Mouse (Mus musculus) forebrain, embryonic 15.5 days (tissue): Measurements from ENCODE around the gene Emg1. TPM values are rescaled to one million over a fixed set of nuclear protein-coding genes. Genes with fewer than 3 reads are reported as not detected.
"Not testable (repeated sequence)": the region's sequence is repeated elsewhere in the genome, so short reads cannot be mapped to it uniquely, and the experiment has no call there.

Source experiments
- ATAC-seq: fragments of 200-750 bp; cut with Nextera tagmentation; replicated peaks from 2 replicates; pipeline ENCODE4 v1.8.0; 2017; ENCODE audit warnings: mild to moderate bottlenecking, moderate TSS enrichment, moderate library complexity
- H3K27ac ChIP-seq: fragments of 300-500 bp; sonication (generic); replicated peaks from 2 replicates; pipeline ENCODE4 v1.5.1; 2015; ENCODE audit warnings: mild to moderate bottlenecking, inconsistent platforms
- H3K27me3 ChIP-seq: fragments of 300-500 bp; sonication (generic); 2 replicates; pipeline ENCODE4 v1.6.1; 2015; ENCODE audit warnings: inconsistent platforms
- H3K36me3 ChIP-seq: fragments of 300-500 bp; sonication (generic); 2 replicates; pipeline ENCODE4 v1.6.1; 2015; ENCODE audit warnings: mild to moderate bottlenecking, inconsistent platforms
- H3K4me1 ChIP-seq: fragments of 300-500 bp; sonication (generic); 2 replicates; pipeline ENCODE4 v1.6.1; 2015; ENCODE audit warnings: inconsistent platforms
- H3K4me2 ChIP-seq: fragments of 300-500 bp; sonication (generic); replicated peaks from 2 replicates; pipeline ENCODE4 v1.6.1; 2015; ENCODE audit warnings: mild to moderate bottlenecking, inconsistent platforms
- H3K4me3 ChIP-seq: fragments of 300-500 bp; sonication (generic); 2 replicates; pipeline ENCODE4 v1.5.1; 2015; ENCODE audit warnings: mild to moderate bottlenecking, inconsistent platforms
- H3K9ac ChIP-seq: fragments of 300-500 bp; sonication (generic); replicated peaks from 2 replicates; pipeline ENCODE4 v1.6.1; 2015; ENCODE audit warnings: mild to moderate bottlenecking, inconsistent platforms
- H3K9me3 ChIP-seq: fragments of 300-500 bp; sonication (generic); 2 replicates; pipeline ENCODE4 v1.6.1; 2016; ENCODE audit warnings: inconsistent platforms
- WGBS: fragments of 180-500 bp; shearing (Covaris S2); methylation state at CpG from one replicate; pipeline ENCODE4 v1.1.7; 2015; ENCODE audit warnings: mixed read lengths; 5-methylcytosine and 5-hydroxymethylcytosine counted together
- polyA plus RNA-seq: library from polyadenylated mRNA; unstranded; fragments of >200 nt; fragmentation: Nextera tagmentation; extraction: Ambion mirVana; gene quantifications from 2 replicates; pipeline ENCODE4 v1.2.1, GENCODE M21; 2015

The Emg1 gene
- polyA plus RNA-seq, 1 experiment from 2014 or later, result 153 TPM

- Histone ChIP-seq H3K9me3 (no peaks in the 10 kb centered on the region), H3K36me3 (peaks cover 45% of the 10 kb centered on the region)
- WGBS, result 89% methylated on average over 11 of the region's 11 CpGs
Observed at GRCm38 (mm10) chr6:124699962-124700610, 11.9 kb downstream of the Emg1 start.

GRCm38 (mm10) chr6:124699366-124699765 is 12.6 kb downstream of the Emg1 start:
- no peaks in the 10 kb centered on the region for H3K9me3 ChIP-seq
- H3K27me3 ChIP-seq, result no peaks in the 10 kb centered on the region
- peaks cover 5% of the 10 kb centered on the region for H3K4me1 ChIP-seq
- H3K36me3 ChIP-seq, result peaks cover 38% of the 10 kb centered on the region
- H3K9ac ChIP-seq, result no peak overlapping the region
- no peak for ATAC-seq
- no peak overlapping the region for H3K4me2 ChIP-seq
- WGBS, result 88% methylated on average over 4 of the region's 4 CpGs
- no peak overlapping the region for H3K27ac ChIP-seq
- no peak overlapping the region for H3K4me3 ChIP-seq

More at GRCm38 (mm10) chr6:124699962-124700610, 11.9 kb downstream of the Emg1 start:
- Histone ChIP-seq H3K9ac (no peak overlapping the region), H3K27ac (no peak overlapping the region), H3K4me2 (no peak overlapping the region), H3K27me3 (no peaks in the 10 kb centered on the region), H3K4me3 (no peak overlapping the region), H3K4me1 (no peaks in the 10 kb centered on the region)
- ATAC-seq, result 0 out of 2 replicates have a peak, but pooled peaks have one; percentile 15

- Histone ChIP-seq H3K9me3 (no peaks in the 10 kb centered on the region), H3K9ac (no peak overlapping the region), H3K36me3 (peaks cover 32% of the 10 kb centered on the region), H3K4me2 (no peak overlapping the region), H3K4me1 (peaks cover 10% of the 10 kb centered on the region), H3K27me3 (no peaks in the 10 kb centered on the region), H3K27ac (no peak overlapping the region), H3K4me3 (no peak overlapping the region)
- 87% methylated on average over 6 of the region's 6 CpGs for WGBS
- ATAC-seq, result no peak
Observed at GRCm38 (mm10) chr6:124698751-124699150, 13.2 kb downstream of the Emg1 start.

GRCm38 (mm10) chr6:124696441-124697150 is 15.4 kb downstream of the Emg1 start:
- no peak overlapping the region for H3K9ac ChIP-seq
- WGBS, result 93% methylated on average over 7 of the region's 7 CpGs
- no peak overlapping the region for H3K27ac ChIP-seq
- peaks cover 11% of the 10 kb centered on the region for H3K36me3 ChIP-seq
- peaks cover 10% of the 10 kb centered on the region for H3K4me1 ChIP-seq
- no peak for ATAC-seq
- H3K4me2 ChIP-seq, result no peak overlapping the region
- no peaks in the 10 kb centered on the region for H3K27me3 ChIP-seq
- no peaks in the 10 kb centered on the region for H3K9me3 ChIP-seq
- H3K4me3 ChIP-seq, result no peak overlapping the region

- 69% methylated on average over 15 of the region's 15 CpGs for WGBS
- no peaks in the 10 kb centered on the region for H3K9me3 ChIP-seq
- H3K9ac ChIP-seq, result no peak overlapping the region
Observed at GRCm38 (mm10) chr6:124694166-124694955, 17.6 kb downstream of the Emg1 start.

GRCm38 (mm10) chr6:124693243-124693981 is 18.6 kb downstream of the Emg1 start:
- no peak overlapping the region for H3K9ac ChIP-seq
- peaks cover 10% of the 10 kb centered on the region for H3K4me1 ChIP-seq
- no peak overlapping the region for H3K4me3 ChIP-seq
- peak overlapping the region; percentile 39 for H3K27ac ChIP-seq
- 77% methylated on average over 15 of the region's 15 CpGs for WGBS
- no peaks in the 10 kb centered on the region for H3K27me3 ChIP-seq
- ATAC-seq, result no peak
- no peak overlapping the region for H3K4me2 ChIP-seq
- H3K9me3 ChIP-seq, result no peaks in the 10 kb centered on the region
- no peaks in the 10 kb centered on the region for H3K36me3 ChIP-seq

More at GRCm38 (mm10) chr6:124694166-124694955, 17.6 kb downstream of the Emg1 start:
- Histone ChIP-seq H3K4me3 (no peak overlapping the region), H3K27me3 (no peaks in the 10 kb centered on the region), H3K4me2 (no peak overlapping the region), H3K36me3 (peaks cover 3% of the 10 kb centered on the region; the same call in 1 of the 2 replicates), H3K4me1 (peaks cover 10% of the 10 kb centered on the region), H3K27ac (peak overlapping the region; percentile 39)
- ATAC-seq, result peak; percentile 72

- Histone ChIP-seq H3K4me1 (peaks cover 10% of the 10 kb centered on the region), H3K9ac (no peak overlapping the region), H3K4me2 (no peak overlapping the region), H3K9me3 (no peaks in the 10 kb centered on the region), H3K4me3 (no peak overlapping the region), H3K27me3 (no peaks in the 10 kb centered on the region), H3K36me3 (no peaks in the 10 kb centered on the region), H3K27ac (no peak overlapping the region)
- 94% methylated on average over 3 of the region's 3 CpGs for WGBS
- ATAC-seq, result no peak
Observed at GRCm38 (mm10) chr6:124690517-124690916, 21.5 kb downstream of the Emg1 start.

GRCm38 (mm10) chr6:124689011-124689410 is 23.0 kb downstream of the Emg1 start:
- Histone ChIP-seq H3K4me1 (peaks cover 2% of the 10 kb centered on the region), H3K27me3 (no peaks in the 10 kb centered on the region), H3K4me2 (no peak overlapping the region), H3K36me3 (no peaks in the 10 kb centered on the region), H3K9me3 (no peaks in the 10 kb centered on the region), H3K4me3 (no peak overlapping the region), H3K9ac (no peak overlapping the region), H3K27ac (no peak overlapping the region)
- WGBS, result 98% methylated on average over 3 of the region's 3 CpGs
- ATAC-seq, result no peak

- ATAC-seq, result no peak
- Histone ChIP-seq H3K36me3 (no peaks in the 10 kb centered on the region), H3K4me3 (no peak overlapping the region)
Observed at GRCm38 (mm10) chr6:124688151-124688758, 23.7 kb downstream of the Emg1 start.

GRCm38 (mm10) chr6:124686644-124687043 is 25.3 kb downstream of the Emg1 start:
- H3K9me3 ChIP-seq, H3K27ac ChIP-seq, H3K4me2 ChIP-seq, H3K4me3 ChIP-seq, H3K27me3 ChIP-seq, H3K9ac ChIP-seq, ATAC-seq, H3K36me3 ChIP-seq, H3K4me1 ChIP-seq: not testable (repeated sequence)
- WGBS, result 83% methylated on average over 1 of the region's 1 CpGs

More at GRCm38 (mm10) chr6:124688151-124688758, 23.7 kb downstream of the Emg1 start:
- no peak overlapping the region for H3K27ac ChIP-seq
- H3K27me3 ChIP-seq, result no peaks in the 10 kb centered on the region
- no peaks in the 10 kb centered on the region for H3K4me1 ChIP-seq
- H3K9me3 ChIP-seq, result no peaks in the 10 kb centered on the region
- no peak overlapping the region for H3K4me2 ChIP-seq
- 90% methylated on average over 8 of the region's 8 CpGs for WGBS
- H3K9ac ChIP-seq, result no peak overlapping the region

- H3K9me3 ChIP-seq, result no peaks in the 10 kb centered on the region
- H3K9ac ChIP-seq, result no peak overlapping the region
- ATAC-seq, result no peak
- no peaks in the 10 kb centered on the region for H3K4me1 ChIP-seq
- no peak overlapping the region for H3K4me2 ChIP-seq
- no peak overlapping the region for H3K4me3 ChIP-seq
- H3K27ac ChIP-seq, result no peak overlapping the region
- WGBS, result 83% methylated on average over 12 of the region's 12 CpGs
- H3K36me3 ChIP-seq, result no peaks in the 10 kb centered on the region
- H3K27me3 ChIP-seq, result no peaks in the 10 kb centered on the region
Observed at GRCm38 (mm10) chr6:124685606-124686386, 26.2 kb downstream of the Emg1 start.
